Mouse (Mus musculus) mesoderm, embryonic 11.5 days (tissue): ENCODE measurements at regions not wholly inside any gene's neighbourhood (a gene's known extent, or its start where the extent isn't known, plus 50 kb on each side); places are given as distances from the start of the nearest gene placed in this dataset.

ENCODE experiments used
- DNase-seq: peaks from one replicate; pipeline ENCODE4 v3.0.0-alpha.2; 2012; ENCODE audit warnings: low read depth, low spot score

GRCm38 (mm10) chr11:25157135-25157860, 1053.3 kb downstream of the 5730522E02Rik start:
- peak; percentile 5 for DNase-seq

GRCm38 (mm10) chr11:25157861-25158245, 1052.7 kb downstream of the 5730522E02Rik start:
- no peak for DNase-seq

DNA sequence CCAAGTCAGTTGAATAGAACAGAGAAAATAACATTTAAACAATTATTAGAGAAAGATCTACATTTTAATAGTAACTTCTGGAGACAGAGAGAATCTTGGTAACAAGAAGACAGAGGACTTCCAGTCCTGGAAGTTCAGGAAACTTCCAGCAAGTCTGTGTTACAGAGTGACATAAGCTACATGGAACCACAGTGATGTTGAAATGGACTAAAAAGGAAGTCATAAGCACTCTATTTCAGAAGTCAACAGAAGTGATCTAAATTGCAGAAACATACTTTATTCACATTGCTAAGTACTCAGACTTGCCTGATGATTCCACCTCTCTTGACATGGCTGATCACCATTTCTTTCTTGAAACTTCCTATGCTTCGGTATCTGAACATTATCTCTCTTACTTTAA, 1051.7 kb downstream of the 5730522E02Rik start:
- DNase-seq: no peak

GRCm38 (mm10) chr11:25167939-25168338, 1042.6 kb downstream of the 5730522E02Rik start:
- no peak for DNase-seq

DNA sequence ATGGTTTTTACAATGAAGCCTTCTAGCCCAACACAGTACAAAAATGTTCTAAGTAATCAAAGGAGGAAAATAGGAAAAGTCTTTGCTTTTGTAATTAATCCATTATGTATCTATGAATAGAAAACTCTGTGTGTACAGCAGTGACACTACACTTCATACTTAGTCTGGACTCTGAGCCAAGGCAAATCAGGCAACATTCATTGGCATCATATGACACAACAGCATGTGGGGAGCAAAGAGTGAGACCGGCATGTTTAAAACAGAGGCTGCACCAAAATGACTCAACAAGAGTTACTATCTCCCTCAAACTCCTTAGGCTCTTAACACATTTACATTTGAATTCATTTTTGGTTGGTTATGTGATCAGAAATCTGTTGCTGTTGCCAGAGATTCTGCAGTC, 1039.5 kb downstream of the 5730522E02Rik start:
- DNase-seq: no peak
